ENCODE assay signal across 8 mouse cellular contexts in genomic region chr7:73559853-73560190, GRCm38 (mm10). TPM values are rescaled to one million over a fixed set of nuclear protein-coding genes. Genes with fewer than 3 reads are reported as not detected.
A peak's percentile ranks its signal among the peaks of the same experiment; 100 is the strongest.
DNase-seq lines count a peak whose midpoint lies in the region; ATAC-seq and TF ChIP-seq lines count a peak whose summit lies in the region.

No protein-coding gene starts in this region.

- no peaks in the 10 kb centered on the region for H3K36me3 ChIP-seq in kidney, postnatal 0 days (ENCODE audit: insufficient read depth, low read length)
- no peaks in the 10 kb centered on the region for H3K36me3 ChIP-seq in embryonic facial prominence, embryonic 13.5 days
- H3K36me3 ChIP-seq in intestine, embryonic 16.5 days (ENCODE audit: control insufficient read depth, insufficient read depth, low read length), result no peaks in the 10 kb centered on the region
- H3K36me3 ChIP-seq in neural tube, embryonic 12.5 days, result no peaks in the 10 kb centered on the region
- no peaks in the 10 kb centered on the region for H3K36me3 ChIP-seq in thymus, adult 2 months (ENCODE audit: control insufficient read depth, insufficient read depth, low read length)

- no peak for DNase-seq in kidney, postnatal 0 days (ENCODE audit: low spot score)
- no peak for DNase-seq in kidney, adult 11 months
- DNase-seq in retina, embryonic 14.5 days (ENCODE audit: low spot score), result no peak
- no peak for DNase-seq in thymus, adult 2 months
- DNase-seq in embryo, embryonic 9.5 days (ENCODE audit: extremely low spot score), result no peak

- no peak for TF ChIP-seq POLR2A in thymus, adult 2 months (IDR thresholded peaks at IDR 0.05; ENCODE audit: control insufficient read depth, extremely low read depth, insufficient read depth, low read length, poor library complexity)

- no peak for TF ChIP-seq CTCF in kidney, postnatal 0 days (IDR thresholded peaks at IDR 0.05; ENCODE audit: low read depth)
- TF ChIP-seq CTCF in thymus, adult 2 months (IDR thresholded peaks at IDR 0.05; ENCODE audit: borderline replicate concordance, control insufficient read depth, extremely low read depth, insufficient read depth, low read length, poor library complexity), result no peak

- peak overlapping the region; percentile 53 for H3K4me3 ChIP-seq in kidney, postnatal 0 days (replicated peaks; ENCODE audit: low read depth, low read length)
- peak overlapping the region; percentile 90 for H3K4me3 ChIP-seq in embryonic facial prominence, embryonic 13.5 days
- H3K4me3 ChIP-seq in intestine, embryonic 16.5 days (ENCODE audit: low read length), result peak overlapping the region; percentile 59
- H3K4me3 ChIP-seq in neural tube, embryonic 12.5 days, result no peak overlapping the region
- H3K4me3 ChIP-seq in thymus, adult 2 months (ENCODE audit: control insufficient read depth, insufficient read depth, low read length), result no peak overlapping the region

- ATAC-seq in kidney, postnatal 0 days (replicated peaks; ENCODE audit: low FRiP score, low read depth), result no peak
- ATAC-seq in embryonic facial prominence, embryonic 13.5 days (ENCODE audit: insufficient number of reproducible peaks, insufficient read depth, low FRiP score, low TSS enrichment, low read depth), result no peak
- no peak for ATAC-seq in intestine, embryonic 16.5 days
- ATAC-seq in neural tube, embryonic 12.5 days (ENCODE audit: low FRiP score, low read depth), result no peak

- WGBS in kidney, postnatal 0 days, result 66% methylated on average over 6 of the region's 6 CpGs
- WGBS in embryonic facial prominence, embryonic 13.5 days, result 73% methylated on average over 6 of the region's 6 CpGs
- WGBS in intestine, embryonic 16.5 days, result 71% methylated on average over 6 of the region's 6 CpGs
- 91% methylated on average over 6 of the region's 6 CpGs for WGBS in neural tube, embryonic 12.5 days
- WGBS in thymus, adult 2 months, result 79% methylated on average over 6 of the region's 6 CpGs

- no peaks in the 10 kb centered on the region for H3K9me3 ChIP-seq in kidney, postnatal 0 days (replicated peaks; ENCODE audit: low read length)
- H3K9me3 ChIP-seq in embryonic facial prominence, embryonic 13.5 days, result no peaks in the 10 kb centered on the region
- H3K9me3 ChIP-seq in intestine, embryonic 16.5 days (ENCODE audit: control insufficient read depth, low read length), result no peaks in the 10 kb centered on the region
- no peaks in the 10 kb centered on the region for H3K9me3 ChIP-seq in neural tube, embryonic 12.5 days

- H3K27me3 ChIP-seq in kidney, postnatal 0 days (ENCODE audit: insufficient read depth, low read length), result no peaks in the 10 kb centered on the region
- no peaks in the 10 kb centered on the region for H3K27me3 ChIP-seq in embryonic facial prominence, embryonic 13.5 days
- H3K27me3 ChIP-seq in intestine, embryonic 16.5 days (replicated peaks; ENCODE audit: control insufficient read depth, insufficient read depth, low read length), result no peaks in the 10 kb centered on the region
- H3K27me3 ChIP-seq in neural tube, embryonic 12.5 days (replicated peaks), result no peaks in the 10 kb centered on the region
- no peaks in the 10 kb centered on the region for H3K27me3 ChIP-seq in thymus, adult 2 months (ENCODE audit: control insufficient read depth, insufficient read depth, low read length)

- peak overlapping the region; percentile 79 for H3K4me2 ChIP-seq in kidney, postnatal 0 days (ENCODE audit: low read length)
- H3K4me2 ChIP-seq in embryonic facial prominence, embryonic 13.5 days, result peak overlapping the region; percentile 65
- peak overlapping the region; percentile 70 for H3K4me2 ChIP-seq in intestine, embryonic 16.5 days (ENCODE audit: low read depth, low read length)
- peak overlapping the region; percentile 69 for H3K4me2 ChIP-seq in neural tube, embryonic 12.5 days (replicated peaks)

- H3K9ac ChIP-seq in kidney, postnatal 0 days (ENCODE audit: low read depth, low read length), result peak overlapping the region; percentile 79; the same call in 1 of the 2 replicates
- peak overlapping the region; percentile 100; the same call in 1 of the 2 replicates for H3K9ac ChIP-seq in embryonic facial prominence, embryonic 13.5 days
- peak overlapping the region; percentile 77; the same call in 1 of the 2 replicates for H3K9ac ChIP-seq in intestine, embryonic 16.5 days (ENCODE audit: low read depth, low read length)
- no peak overlapping the region for H3K9ac ChIP-seq in neural tube, embryonic 12.5 days

- peaks cover 10% of the 10 kb centered on the region for H3K4me1 ChIP-seq in kidney, postnatal 0 days (replicated peaks; ENCODE audit: insufficient read depth, low read length)
- peaks cover 7% of the 10 kb centered on the region for H3K4me1 ChIP-seq in embryonic facial prominence, embryonic 13.5 days
- peaks cover 5% of the 10 kb centered on the region; the same call in 1 of the 2 replicates for H3K4me1 ChIP-seq in intestine, embryonic 16.5 days (ENCODE audit: control insufficient read depth, insufficient read depth, low read length)
- peaks cover 9% of the 10 kb centered on the region; the same call in 1 of the 2 replicates for H3K4me1 ChIP-seq in neural tube, embryonic 12.5 days
- H3K4me1 ChIP-seq in thymus, adult 2 months (replicated peaks; ENCODE audit: control insufficient read depth, insufficient read depth, low read length), result peaks cover 3% of the 10 kb centered on the region; the same call in 1 of the 2 replicates

- H3K27ac ChIP-seq in kidney, postnatal 0 days, result peak overlapping the region; percentile 99
- peak overlapping the region; percentile 97 for H3K27ac ChIP-seq in embryonic facial prominence, embryonic 13.5 days
- peak overlapping the region; percentile 99 for H3K27ac ChIP-seq in intestine, embryonic 16.5 days (ENCODE audit: low read length)
- H3K27ac ChIP-seq in neural tube, embryonic 12.5 days, result no peak overlapping the region
- no peak overlapping the region for H3K27ac ChIP-seq in thymus, adult 2 months (ENCODE audit: control insufficient read depth, insufficient read depth, low read length)

RNA-seq across cellular contexts. Expression of gene Chd2, which starts 18.2 kb away (rescaled TPM):
- polyA plus RNA-seq in kidney, postnatal 0 days (2015; fragmentation: Nextera tagmentation; extraction: Ambion mirVana), result 41.6 and 44.1 TPM in 2 replicates
- polyA plus RNA-seq in embryonic facial prominence, embryonic 13.5 days (2015; fragmentation: Nextera tagmentation; extraction: Ambion mirVana), result 62.3 and 65.6 TPM in 2 replicates
- 40.1 and 41.1 TPM in 2 replicates for polyA plus RNA-seq in intestine, embryonic 16.5 days (2015; fragmentation: Nextera tagmentation; extraction: Ambion mirVana)
- polyA plus RNA-seq in neural tube, embryonic 12.5 days (2016; fragmentation: Nextera tagmentation; extraction: Ambion mirVana), result 41.5 and 59.7 TPM in 2 replicates
- 84.9 and 88.1 TPM in 2 replicates for polyA plus RNA-seq in thymus, adult 2 months (2012; rRNA removed)

Comparison
In these comparisons a context has a peak if more than half of its experiments do, and no peak if none do; other contexts are left out.
1. H3K27ac ChIP-seq: peak in kidney, postnatal 0 days (single experiment), embryonic facial prominence, embryonic 13.5 days (single experiment) and intestine, embryonic 16.5 days (single experiment); none in neural tube, embryonic 12.5 days (single experiment) and thymus, adult 2 months (single experiment).
2. H3K4me3 ChIP-seq: peak in kidney, postnatal 0 days (single experiment), embryonic facial prominence, embryonic 13.5 days (single experiment) and intestine, embryonic 16.5 days (single experiment); none in neural tube, embryonic 12.5 days (single experiment) and thymus, adult 2 months (single experiment).
3. Peak in every context shown above with its lines, with median percentiles within 50 percentile points of each other: H3K4me2 ChIP-seq.